Mouse (Mus musculus) embryonic facial prominence, embryonic 11.5 days (tissue): ENCODE measurements at regions not wholly inside any gene's neighbourhood (a gene's known extent, or its start where the extent isn't known, plus 50 kb on each side); places are given as distances from the start of the nearest gene placed in this dataset.

Experiments
- ATAC-seq: fragments of 200-750 bp; cut with Nextera tagmentation; replicated peaks from 2 replicates; pipeline ENCODE4 v1.8.0; 2017; ENCODE audit warnings: low read depth; ENCODE audit not compliant: insufficient number of reproducible peaks, low FRiP score, low TSS enrichment
- DNase-seq: peaks from one replicate; pipeline ENCODE4 v3.0.0-alpha.2; 2015; ENCODE audit warnings: low spot score
- H3K27ac ChIP-seq: fragments of 300-500 bp; sonication (generic); replicated peaks from 2 replicates; pipeline ENCODE4 v1.5.1; 2014; ENCODE audit warnings: mild to moderate bottlenecking, low read depth, low read length, control low read depth
- H3K27me3 ChIP-seq: fragments of 300-500 bp; sonication (generic); 2 replicates; pipeline ENCODE4 v1.6.1; 2014; ENCODE audit warnings: mild to moderate bottlenecking, low read length, moderate library complexity, mixed read lengths; ENCODE audit not compliant: control insufficient read depth, insufficient read depth
- H3K36me3 ChIP-seq: fragments of 300-500 bp; sonication (generic); replicated peaks from 2 replicates; pipeline ENCODE4 v1.6.1; 2014; ENCODE audit warnings: low read depth, mild to moderate bottlenecking, low read length, moderate library complexity, mixed read lengths; ENCODE audit not compliant: control insufficient read depth, insufficient read depth
- H3K4me1 ChIP-seq: fragments of 300-500 bp; sonication (generic); 2 replicates; pipeline ENCODE4 v1.6.1; 2014; ENCODE audit warnings: low read length, mixed read lengths; ENCODE audit not compliant: control insufficient read depth, insufficient read depth
- H3K4me2 ChIP-seq: fragments of 300-500 bp; sonication (generic); 2 replicates; pipeline ENCODE4 v1.6.1; 2014; ENCODE audit warnings: low read depth, mild to moderate bottlenecking, control low read depth, low read length, moderate library complexity
- H3K4me3 ChIP-seq: fragments of 300-500 bp; sonication (generic); 2 replicates; pipeline ENCODE4 v1.5.1; 2014; ENCODE audit warnings: low read depth, low read length, control low read depth
- H3K9ac ChIP-seq: fragments of 300-500 bp; sonication (generic); replicated peaks from 2 replicates; pipeline ENCODE4 v1.6.1; 2014; ENCODE audit warnings: mild to moderate bottlenecking, control low read depth, low read length
- H3K9me3 ChIP-seq: fragments of 300-500 bp; sonication (generic); replicated peaks from 2 replicates; pipeline ENCODE4 v1.6.1; 2016; ENCODE audit warnings: mild to moderate bottlenecking, low read length, inconsistent platforms, mixed read lengths; ENCODE audit not compliant: control insufficient read depth
- WGBS: fragments of 180-500 bp; shearing (Covaris S2); extraction: QIAGEN DNeasy Blood & Tissue Kit; methylation state at CpG from one replicate; pipeline ENCODE4 v1.1.7; 2014; 5-methylcytosine and 5-hydroxymethylcytosine counted together

DNA sequence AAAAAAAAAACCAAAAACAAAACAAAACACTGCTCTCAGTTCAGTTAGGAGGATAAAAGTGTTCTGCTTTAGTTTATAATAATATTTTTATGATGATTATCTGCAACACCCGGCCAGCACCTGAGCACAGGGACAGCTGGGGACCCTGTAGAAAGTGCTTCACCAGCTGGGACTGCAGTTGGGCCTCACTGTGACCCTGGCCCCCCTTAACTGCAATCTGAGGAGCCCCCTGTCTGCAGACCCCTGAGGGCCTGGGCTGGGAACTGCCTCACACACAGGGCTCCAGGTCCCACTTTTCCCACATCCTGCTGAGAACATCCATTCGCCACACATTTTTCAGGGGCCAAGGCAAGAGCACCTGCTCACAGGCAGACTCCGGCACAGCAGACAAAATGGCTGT is 437.6 kb downstream of the Rps24 start:
- Histone ChIP-seq H3K9me3 (no peaks in the 10 kb centered on the region), H3K36me3 (no peaks in the 10 kb centered on the region), H3K4me1 (peaks cover 3% of the 10 kb centered on the region), H3K4me2 (no peak overlapping the region), H3K4me3 (no peak overlapping the region), H3K9ac (no peak overlapping the region), H3K27ac (no peak overlapping the region), H3K27me3 (no peaks in the 10 kb centered on the region)
- 60% methylated on average over 3 of the region's 3 CpGs for WGBS
- peak; percentile 11 for DNase-seq
- ATAC-seq = no peak

DNA sequence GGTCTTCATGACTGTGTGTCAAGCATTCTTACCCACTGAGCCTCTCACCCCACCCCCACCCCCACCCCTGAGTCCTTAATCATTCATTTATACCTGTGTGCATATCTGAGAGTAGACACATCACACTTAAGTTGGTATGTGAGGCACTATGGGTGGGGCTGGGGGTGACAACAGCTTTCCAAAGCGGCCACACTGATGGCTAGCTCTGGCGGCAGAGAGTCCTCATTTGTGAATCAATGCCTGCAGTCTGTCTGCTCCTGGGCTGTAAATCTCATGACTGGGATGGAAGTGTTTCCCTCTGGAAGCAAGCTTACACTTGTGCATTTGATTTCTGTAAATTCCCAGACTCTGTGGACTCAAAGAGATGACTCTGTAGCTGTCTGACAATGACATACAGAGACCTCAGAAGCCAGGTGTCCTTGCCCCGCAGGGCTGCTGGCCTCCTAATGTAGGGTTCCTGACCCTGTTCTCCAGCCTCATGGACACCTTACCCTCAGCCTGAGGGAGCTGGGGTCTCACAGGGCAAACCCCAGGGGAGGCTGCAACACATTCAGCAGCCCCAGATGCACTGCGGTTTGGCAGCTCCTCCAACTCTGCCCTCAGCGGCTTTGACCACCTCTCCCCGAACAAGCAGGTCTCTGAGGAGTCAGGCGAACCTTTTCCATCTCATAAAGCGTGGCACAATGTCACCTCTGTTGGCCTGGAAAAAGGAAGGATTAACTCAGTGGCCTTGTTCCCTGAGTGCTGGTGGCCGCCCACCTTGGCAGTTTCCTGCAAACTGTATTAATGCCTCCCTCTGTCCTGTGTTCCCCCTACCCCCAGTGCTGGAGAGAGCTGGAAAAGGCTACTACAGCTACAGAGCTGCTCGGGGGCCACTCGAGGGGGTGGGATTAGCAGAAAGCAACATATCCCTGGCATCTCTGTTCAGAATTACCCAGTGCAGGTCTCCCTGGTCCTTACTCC is 439.4 kb downstream of the Rps24 start:
- no peaks in the 10 kb centered on the region for H3K9me3 ChIP-seq
- DNase-seq (no peak), ATAC-seq (no peak)
- H3K27me3 ChIP-seq = no peaks in the 10 kb centered on the region
- no peaks in the 10 kb centered on the region for H3K36me3 ChIP-seq
- WGBS = 40% methylated on average over 11 of the region's 11 CpGs
- H3K9ac ChIP-seq = no peak overlapping the region
- no peak overlapping the region for H3K4me3 ChIP-seq
- peaks cover 3% of the 10 kb centered on the region for H3K4me1 ChIP-seq
- H3K4me2 ChIP-seq = no peak overlapping the region
- H3K27ac ChIP-seq = no peak overlapping the region

DNA sequence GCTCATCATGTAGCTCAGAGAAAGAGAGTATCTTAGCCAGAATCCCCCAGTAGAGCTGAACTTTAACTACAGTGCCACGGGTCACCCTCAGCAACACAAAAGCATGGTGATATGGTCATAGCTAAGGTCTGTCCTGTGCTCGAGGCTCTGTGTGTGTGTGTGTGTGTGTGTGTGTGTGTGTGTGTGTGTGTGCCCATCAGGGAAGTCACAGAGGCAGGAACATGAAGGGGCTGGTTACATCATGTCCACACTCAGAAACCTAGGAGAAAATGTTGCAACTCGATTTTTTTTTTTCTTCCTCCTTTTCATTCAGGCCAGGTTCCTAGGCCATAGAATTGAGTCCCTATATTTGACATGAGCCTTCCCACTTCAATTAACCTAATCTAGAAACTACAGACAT is 441.8 kb downstream of the Rps24 start:
- H3K27me3 ChIP-seq = no peaks in the 10 kb centered on the region
- H3K4me3 ChIP-seq = no peak overlapping the region
- no peak overlapping the region for H3K27ac ChIP-seq
- peaks cover 3% of the 10 kb centered on the region for H3K4me1 ChIP-seq
- WGBS = 83% methylated on average over 3 of the region's 3 CpGs
- no peaks in the 10 kb centered on the region for H3K36me3 ChIP-seq
- ATAC-seq (no peak), DNase-seq (no peak)
- no peaks in the 10 kb centered on the region for H3K9me3 ChIP-seq
- no peak overlapping the region for H3K4me2 ChIP-seq
- H3K9ac ChIP-seq = no peak overlapping the region

DNA sequence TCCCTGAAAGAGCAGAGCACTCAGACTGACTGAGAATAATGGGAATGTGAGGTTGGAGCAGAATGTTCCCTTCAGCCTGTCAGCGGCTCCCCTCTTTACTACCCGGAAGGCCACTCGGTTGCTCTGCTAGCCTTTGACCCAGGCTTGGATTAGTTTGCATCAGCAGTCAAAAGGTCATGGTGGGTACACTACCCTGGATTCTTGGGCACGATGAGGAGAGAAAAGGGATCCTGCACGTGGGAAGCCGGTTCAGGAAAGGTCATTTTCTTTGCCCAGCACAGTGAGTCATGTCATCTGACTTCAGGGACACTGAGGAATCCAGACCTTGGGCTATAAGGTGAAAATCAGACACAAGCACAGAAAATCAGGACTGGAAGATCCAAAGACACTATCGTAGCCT is 443.3 kb downstream of the Rps24 start:
- Histone ChIP-seq H3K4me2 (no peak overlapping the region), H3K27me3 (no peaks in the 10 kb centered on the region), H3K27ac (no peak overlapping the region), H3K36me3 (no peaks in the 10 kb centered on the region), H3K4me1 (peaks cover 3% of the 10 kb centered on the region), H3K9me3 (no peaks in the 10 kb centered on the region), H3K9ac (no peak overlapping the region), H3K4me3 (no peak overlapping the region)
- DNase-seq = no peak
- ATAC-seq = no peak
- 16% methylated on average over 7 of the region's 7 CpGs for WGBS

DNA sequence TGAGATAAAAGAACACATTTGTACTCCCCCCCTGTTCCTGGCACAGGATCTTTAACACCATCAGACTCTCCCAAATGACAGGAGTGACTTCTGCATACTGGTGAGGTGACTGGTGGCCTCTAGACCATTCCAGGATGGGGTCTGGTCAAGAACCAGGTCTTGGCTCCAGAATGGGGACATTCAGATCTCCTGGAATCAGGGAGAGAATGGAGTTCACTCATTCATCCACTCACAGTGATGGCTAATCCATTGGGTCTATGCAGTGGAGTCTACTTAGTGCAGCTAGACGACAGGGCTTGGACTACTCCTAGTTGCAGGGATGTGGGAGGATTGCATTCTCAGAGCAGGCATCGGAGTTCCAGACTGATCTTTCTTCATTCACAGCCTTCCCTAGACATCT is 451.0 kb downstream of the Rps24 start:
- WGBS = 85% methylated on average over 2 of the region's 2 CpGs
- Histone ChIP-seq H3K4me2 (no peak overlapping the region), H3K27me3 (no peaks in the 10 kb centered on the region), H3K9ac (no peak overlapping the region), H3K4me3 (no peak overlapping the region), H3K4me1 (no peaks in the 10 kb centered on the region), H3K9me3 (no peaks in the 10 kb centered on the region), H3K27ac (no peak overlapping the region), H3K36me3 (no peaks in the 10 kb centered on the region)
- DNase-seq (no peak), ATAC-seq (no peak)

DNA sequence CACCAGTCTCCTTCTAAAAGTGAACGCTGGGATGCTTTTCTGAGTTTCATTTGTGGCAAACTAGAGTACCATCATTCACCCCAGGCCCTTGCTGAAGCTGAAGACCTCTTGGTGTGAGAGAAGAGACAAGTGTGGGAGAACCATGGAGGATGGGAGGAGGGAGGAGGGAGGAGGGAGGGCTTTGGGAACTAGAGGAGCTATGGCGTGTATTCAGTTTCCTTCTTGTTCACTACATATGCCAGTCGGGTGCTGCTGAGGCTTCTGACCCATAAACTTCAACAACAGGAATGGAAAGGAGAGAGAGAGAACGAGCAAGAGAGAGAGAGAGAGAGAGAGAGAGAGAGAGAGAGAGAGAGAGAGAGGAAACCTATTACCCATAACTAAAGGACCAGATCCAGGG is 452.1 kb downstream of the Rps24 start:
- Histone ChIP-seq H3K9ac (no peak overlapping the region), H3K9me3 (no peaks in the 10 kb centered on the region), H3K4me2 (no peak overlapping the region), H3K36me3 (no peaks in the 10 kb centered on the region), H3K27me3 (no peaks in the 10 kb centered on the region), H3K27ac (no peak overlapping the region), H3K4me3 (no peak overlapping the region), H3K4me1 (no peaks in the 10 kb centered on the region)
- DNase-seq (no peak), ATAC-seq (no peak)
- 78% methylated on average over 4 of the region's 4 CpGs for WGBS

DNA sequence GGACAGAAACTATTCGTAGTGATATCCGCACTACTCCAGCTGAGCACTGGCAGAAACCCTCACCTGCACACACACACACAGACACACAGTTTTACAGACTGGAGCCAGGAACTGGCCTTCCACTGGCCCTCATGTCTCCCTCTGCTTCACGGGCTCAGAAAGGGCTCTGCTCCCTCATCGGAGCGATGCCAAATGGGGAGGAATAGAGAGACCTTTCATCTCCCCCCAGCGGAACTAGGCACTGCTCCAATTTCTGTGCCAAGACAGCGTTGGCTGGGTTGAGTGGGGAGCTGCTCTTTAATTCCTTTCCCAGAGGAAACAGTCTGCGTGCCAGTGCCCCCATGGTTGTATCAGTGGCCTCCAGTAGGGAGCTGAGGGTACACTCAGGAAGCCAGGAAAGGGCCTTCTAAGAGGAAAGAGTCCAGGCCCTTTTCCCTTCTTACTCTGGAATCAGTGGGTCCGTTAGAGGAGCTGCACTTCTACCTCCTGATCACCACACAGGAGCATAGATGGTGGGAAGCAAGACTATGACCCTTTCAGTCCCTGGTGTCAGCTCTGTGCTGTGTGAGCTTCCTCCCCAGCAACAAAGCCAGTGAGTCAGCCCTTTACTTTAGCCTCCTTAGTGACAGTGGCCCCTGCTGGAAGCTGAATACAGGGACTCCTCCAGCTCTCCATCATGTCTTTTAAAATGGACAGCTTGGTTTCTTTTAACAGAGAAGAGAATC is 452.7 kb downstream of the Rps24 start:
- no peaks in the 10 kb centered on the region for H3K9me3 ChIP-seq
- no peaks in the 10 kb centered on the region for H3K27me3 ChIP-seq
- no peaks in the 10 kb centered on the region for H3K4me1 ChIP-seq
- 83% methylated on average over 9 of the region's 9 CpGs for WGBS
- no peak overlapping the region for H3K9ac ChIP-seq
- H3K27ac ChIP-seq = no peak overlapping the region
- H3K4me3 ChIP-seq = no peak overlapping the region
- no peak overlapping the region for H3K4me2 ChIP-seq
- DNase-seq = no peak
- no peaks in the 10 kb centered on the region for H3K36me3 ChIP-seq
- no peak for ATAC-seq

DNA sequence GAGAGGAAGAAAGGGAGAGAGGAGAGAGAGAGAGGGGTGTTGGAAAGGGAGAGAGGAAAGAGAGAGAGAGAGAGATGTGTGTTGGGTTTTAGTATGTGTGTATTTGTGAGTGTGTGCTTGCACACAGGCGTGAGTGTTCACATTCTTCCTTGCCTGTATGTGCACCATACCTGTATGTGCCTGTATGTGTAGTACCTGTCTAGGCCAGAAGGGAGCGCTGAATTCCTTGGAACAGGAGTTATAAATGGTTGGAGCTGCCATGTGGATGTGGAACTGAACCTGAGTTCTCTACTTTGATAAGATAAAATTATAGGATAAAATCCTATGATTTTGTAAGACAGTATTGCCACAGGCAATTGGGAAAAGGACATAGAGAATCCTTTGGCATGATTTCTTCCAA is 458.8 kb downstream of the Rps24 start:
- 24% methylated on average over 2 of the region's 2 CpGs for WGBS
- Histone ChIP-seq H3K4me3 (no peak overlapping the region), H3K27ac (no peak overlapping the region), H3K36me3 (no peaks in the 10 kb centered on the region), H3K9ac (no peak overlapping the region), H3K4me1 (no peaks in the 10 kb centered on the region), H3K9me3 (no peaks in the 10 kb centered on the region), H3K4me2 (no peak overlapping the region), H3K27me3 (no peaks in the 10 kb centered on the region)
- ATAC-seq = no peak
- DNase-seq = peak; percentile 31
